Mouse (Mus musculus) right cerebral cortex, postnatal 36 days (tissue): Measurements from ENCODE around the gene Rgs6.

Experiments
- DNase-seq, 2 experiments: peaks; one replicate each; pipeline ENCODE4 v3.0.0; 2022; ENCODE audit warnings: low spot score in 2 of 2, mixed read lengths in 1 of 2

Gene Rgs6

DNA sequence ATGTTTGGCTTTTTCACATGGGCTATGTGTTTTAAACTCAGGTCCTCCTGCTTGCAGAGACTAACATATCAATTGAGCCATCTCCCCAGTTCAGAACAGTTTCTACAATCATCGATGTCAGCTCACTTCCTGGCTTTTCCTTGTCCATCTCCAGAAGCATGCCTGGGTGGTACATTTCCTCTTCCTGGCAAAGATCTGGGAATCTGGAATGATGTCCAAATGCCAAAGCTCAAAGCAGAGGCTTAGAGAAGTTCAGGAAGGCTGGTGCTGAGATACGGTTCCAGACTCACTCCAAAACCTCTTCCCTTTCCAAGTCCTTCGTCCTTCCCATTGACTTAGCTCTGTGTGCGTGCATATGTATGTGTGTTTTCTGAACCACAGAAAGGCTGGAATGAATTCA lies 59.8 kb downstream of the Rgs6 start:
- no peak for DNase-seq

DNA sequence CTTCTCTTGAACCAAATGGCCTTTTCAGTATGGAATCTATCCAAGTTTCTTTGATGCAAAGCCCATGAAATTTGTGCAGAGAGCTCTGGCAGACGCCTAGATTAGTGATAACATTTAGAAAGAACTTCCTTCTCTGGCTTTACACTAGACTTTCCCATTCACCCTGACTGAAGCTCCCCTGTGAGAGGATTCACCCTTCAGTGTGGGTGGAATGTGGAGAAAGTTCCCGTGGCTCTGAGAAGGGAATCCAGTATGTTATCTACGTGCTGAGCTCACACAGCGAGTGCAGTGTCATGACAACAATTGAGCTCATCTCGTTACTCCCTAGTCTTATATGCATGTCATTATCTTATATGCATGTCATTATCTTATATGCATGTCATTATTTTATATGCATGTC lies 61.9 kb downstream of the Rgs6 start:
- no peak for DNase-seq

DNA sequence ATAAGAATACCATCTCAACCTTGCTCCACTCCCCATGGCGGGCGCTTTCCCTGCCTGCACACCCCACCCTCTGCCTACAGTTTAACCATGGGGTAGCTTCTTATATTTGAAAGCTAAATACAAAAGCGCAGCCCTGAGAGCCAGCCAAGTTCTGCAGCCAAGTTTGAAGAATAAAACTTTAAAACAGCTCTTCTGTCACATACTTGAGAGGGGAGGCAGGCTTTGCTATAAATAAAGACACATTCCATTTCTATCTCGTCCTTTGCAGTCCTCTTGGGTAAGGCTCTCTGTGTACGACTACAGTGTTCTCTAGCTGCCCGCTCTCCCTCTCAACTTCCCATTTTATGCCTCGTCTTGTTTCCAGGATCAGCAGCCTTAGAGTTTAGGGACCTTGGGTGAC lies 76.5 kb downstream of the Rgs6 start:
- peak; percentile 48 to 68 for DNase-seq

DNA sequence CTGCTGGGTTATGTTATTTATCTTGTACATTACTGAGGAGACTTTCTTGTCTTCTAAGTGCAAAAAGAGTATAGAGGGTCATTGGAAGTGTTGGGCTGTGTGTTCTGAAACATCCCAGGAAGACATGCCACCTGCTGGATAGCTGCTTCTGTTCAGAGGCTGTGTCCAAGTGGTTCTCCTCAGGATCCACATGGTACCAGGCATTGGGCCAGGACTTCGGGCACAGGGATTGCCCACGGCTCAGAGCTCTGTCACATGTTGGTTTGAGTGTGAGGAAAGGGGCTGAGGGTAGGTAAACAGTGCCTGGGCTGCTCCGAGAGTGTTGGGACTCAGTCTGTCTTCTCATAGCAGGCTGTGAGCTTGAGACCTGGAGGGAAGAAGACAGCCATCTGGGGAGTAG lies 79.3 kb downstream of the Rgs6 start:
- peak in 1 of 2 experiments; percentile 14 for DNase-seq

GRCm38 (mm10) chr12:82670201-82670737 lies 82.2 kb downstream of the Rgs6 start:
- DNase-seq: no peak

DNA sequence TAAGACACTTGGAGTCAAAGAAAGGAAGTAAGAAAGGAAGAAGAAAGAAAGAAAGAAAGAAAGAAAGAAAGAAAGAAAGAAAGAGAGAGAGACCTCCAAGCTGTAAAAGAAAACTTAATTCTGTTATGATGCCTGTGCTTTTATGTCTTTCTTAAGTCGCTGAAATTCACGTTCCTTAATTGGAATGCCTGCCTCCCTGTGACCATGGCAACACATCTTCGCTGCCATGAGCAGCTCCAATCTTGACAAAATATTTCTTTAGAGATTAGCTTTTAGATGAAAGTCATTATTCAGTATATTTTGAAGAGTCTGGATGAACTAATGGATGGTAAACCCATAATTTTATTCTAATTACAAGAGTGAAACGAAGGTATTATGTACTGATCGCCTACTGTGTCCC lies 83.5 kb downstream of the Rgs6 start:
- DNase-seq: no peak

GRCm38 (mm10) chr12:82675137-82675536 lies 87.0 kb downstream of the Rgs6 start:
- no peak for DNase-seq

- no peak for DNase-seq
Measured at GRCm38 (mm10) chr12:82687015-82687414, 98.9 kb downstream of the Rgs6 start.

DNA sequence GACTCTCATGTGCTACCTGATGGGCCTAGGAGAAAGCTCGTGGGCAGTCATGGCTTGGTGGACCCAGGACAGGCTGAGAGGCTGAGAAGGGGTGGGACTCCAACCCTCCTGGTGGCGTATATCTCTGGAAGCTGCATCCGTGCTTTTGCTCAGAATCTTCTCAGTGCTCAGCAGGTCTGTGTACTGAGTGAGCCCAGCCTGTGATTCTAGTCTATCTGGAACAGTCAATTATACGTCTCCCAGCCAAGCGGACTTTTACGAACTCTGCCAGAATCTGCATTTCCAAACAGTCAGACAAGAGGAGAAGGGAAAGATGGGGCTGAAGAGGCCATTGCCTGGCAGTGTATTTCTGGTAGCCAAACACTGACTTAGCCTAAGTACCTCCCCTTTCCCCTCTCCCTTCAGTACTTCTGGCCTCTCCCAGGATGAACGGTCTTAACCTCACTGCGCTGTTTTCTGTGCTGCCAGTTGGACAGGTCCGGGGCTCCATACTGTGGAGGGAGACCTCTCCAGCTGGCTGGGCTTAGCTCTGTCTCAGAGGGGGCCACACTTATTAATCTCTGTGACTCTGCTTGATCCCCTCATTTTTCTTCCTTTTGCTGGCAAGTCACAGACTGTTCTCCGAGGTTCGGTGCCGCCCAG lies 110.9 kb downstream of the Rgs6 start:
- DNase-seq: no peak

DNA sequence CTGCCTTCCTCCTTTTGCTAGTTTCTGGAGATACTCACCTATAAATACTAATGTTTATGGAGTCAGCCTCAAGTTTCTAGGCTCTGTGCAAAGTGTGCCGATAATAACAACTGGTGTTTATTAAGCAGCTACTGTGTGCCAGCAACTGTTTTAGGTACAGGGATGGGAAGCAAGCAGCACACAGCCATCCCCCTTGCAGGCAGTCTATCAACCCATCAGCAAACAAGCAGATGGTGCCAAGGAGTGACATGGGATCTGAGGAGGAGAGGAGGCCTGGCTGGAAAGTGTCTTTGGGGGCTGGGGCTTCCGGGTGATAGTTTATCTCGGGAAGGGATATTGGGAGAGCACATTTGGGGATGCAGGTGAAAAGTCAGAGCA lies 111.4 kb downstream of the Rgs6 start:
- DNase-seq: no peak

DNA sequence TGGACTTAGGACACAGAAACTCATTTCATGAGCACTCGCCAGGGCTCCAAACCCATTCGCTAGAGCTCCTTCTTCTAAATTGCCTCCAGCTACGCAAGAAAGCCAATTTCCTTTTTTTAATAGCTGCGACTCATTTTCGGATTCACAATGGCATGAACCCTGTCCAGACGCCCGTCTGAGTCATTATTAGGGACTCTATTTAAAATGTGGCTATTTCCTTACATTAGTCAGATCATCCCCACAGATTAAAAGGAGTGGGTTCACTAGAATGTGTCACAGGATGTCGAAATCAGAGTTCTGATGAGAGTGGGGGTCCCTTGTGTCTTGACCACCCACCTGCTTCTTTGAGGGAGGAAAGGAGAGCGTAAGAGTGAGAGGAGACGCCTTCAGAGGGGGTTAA lies 112.1 kb downstream of the Rgs6 start:
- no peak for DNase-seq

DNA sequence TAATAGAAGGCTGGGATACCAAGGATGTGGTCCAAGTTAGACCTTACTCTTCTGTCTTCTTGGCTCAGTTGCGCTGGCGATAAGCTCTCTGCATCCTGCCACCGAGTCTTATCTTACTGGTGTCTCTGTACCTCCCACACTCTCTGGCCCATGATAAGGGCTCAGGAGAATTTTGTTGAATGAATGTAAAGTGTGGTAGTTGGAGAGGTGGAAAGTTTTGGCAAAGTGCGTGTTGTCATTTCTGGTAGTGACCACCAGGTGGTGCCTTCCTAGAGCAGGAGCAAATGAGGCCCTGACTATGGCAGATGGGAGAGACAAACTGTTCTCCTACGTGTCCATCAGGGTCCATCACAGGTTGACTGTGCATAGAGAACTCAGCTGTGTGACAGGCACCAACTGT lies 112.7 kb downstream of the Rgs6 start:
- peak in 1 of 2 experiments; percentile 18 for DNase-seq

GRCm38 (mm10) chr12:82701359-82701758 lies 113.3 kb downstream of the Rgs6 start:
- DNase-seq: no peak

GRCm38 (mm10) chr12:82710376-82710775 lies 122.3 kb downstream of the Rgs6 start:
- DNase-seq: no peak

GRCm38 (mm10) chr12:82714284-82714683 lies 126.2 kb downstream of the Rgs6 start:
- no peak for DNase-seq

GRCm38 (mm10) chr12:82723017-82723540 lies 135.0 kb downstream of the Rgs6 start:
- DNase-seq: no peak

DNA sequence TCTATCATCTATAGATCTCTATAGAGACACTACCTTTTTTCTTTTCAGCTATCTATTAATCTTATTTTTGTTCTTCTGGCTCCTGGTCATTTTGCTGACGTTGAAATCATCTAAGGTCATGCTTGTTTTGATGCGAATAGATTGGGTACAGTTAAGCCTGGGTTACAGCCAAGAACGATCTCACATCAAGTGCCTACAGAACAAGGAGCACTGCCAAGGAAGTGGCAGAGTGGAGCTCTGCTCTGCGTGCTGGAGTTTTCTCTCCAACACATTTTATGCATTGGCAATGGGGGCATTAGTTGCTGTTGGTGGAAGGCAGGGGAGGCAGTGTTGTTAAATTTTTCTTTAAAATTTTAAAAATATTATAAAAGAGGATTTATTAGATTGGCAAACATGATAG lies 138.2 kb downstream of the Rgs6 start:
- no peak for DNase-seq

GRCm38 (mm10) chr12:82731587-82731986 lies 143.5 kb downstream of the Rgs6 start:
- peak in 1 of 2 experiments; percentile 20 for DNase-seq

DNA sequence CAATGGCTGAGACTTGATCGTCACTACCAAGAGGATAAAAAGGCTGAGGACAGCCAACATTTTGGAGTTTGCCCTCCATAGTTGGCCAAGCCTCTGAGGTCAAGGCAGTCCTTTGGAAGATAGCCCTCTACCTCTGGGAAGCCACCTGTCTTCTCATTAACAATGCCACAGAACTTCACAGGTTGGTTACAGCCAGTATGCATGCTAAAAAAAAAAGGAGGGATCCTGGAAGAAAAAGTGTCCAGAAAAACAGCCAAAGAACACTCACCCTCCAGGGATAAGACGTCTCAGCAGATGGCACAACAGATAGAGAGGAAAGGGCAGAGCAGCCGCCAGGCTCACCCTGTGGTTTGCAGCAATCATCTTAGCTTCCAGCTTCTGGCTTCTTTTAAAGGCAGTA lies 154.9 kb downstream of the Rgs6 start:
- DNase-seq: no peak

- DNase-seq: no peak
Measured at GRCm38 (mm10) chr12:82744026-82744425, 155.9 kb downstream of the Rgs6 start.

DNA sequence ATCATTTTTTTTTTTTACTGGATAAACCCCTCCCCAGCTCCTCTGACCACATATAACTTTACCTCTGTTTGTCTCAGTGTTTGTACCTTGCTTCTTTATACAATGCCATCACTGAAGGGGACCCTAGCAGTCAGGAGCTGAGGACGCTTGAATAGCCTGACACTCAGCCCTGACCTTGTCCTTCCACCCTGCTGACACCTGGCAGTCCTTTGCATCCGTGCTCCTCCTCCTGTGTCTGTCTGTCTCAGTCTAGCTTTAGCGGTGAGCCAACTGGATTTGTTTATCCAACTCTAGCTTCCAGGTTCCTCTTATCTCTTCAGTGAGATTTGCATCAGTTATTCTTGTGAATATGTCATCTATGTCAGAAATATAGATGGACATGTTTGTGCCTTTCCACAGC lies 156.7 kb downstream of the Rgs6 start:
- no peak for DNase-seq

DNA sequence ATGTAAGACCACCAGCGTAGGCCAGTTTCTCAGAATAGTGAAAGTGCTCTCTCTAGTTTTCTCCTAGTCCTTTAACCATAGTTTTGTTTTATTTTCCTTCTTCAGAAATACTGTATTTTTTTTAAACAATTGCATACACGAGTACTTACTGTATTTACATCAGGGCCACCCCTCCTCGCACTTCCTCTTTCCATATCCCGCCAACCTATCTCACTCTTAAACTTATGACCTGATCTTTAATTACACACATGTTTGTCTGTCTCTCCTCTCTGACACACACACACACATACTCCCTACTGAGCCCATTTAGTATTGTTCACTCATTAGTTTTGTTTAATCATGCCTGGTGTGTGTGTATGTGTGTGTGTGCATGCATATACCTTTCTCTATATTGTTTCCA lies 159.0 kb downstream of the Rgs6 start:
- DNase-seq: no peak

DNA sequence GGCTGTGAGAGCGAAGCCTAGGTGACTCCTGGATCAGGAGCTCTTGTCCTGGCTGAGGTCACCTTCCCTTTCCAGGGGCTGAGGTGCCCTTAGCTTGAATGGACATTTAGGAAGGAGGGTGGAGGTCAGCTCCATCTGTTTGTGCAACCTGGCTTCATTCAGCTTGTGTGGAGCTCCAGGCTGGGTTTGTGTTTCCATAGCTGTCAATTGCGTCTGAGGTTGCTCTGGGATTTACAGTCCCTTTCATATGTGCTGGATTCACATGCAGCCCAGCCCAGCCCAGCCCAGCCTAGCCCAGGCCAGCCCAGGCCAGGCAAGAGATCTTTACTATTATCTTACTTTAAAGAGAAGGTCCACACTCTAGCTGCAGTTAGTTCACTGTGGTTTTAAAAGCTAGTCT lies 163.8 kb downstream of the Rgs6 start:
- no peak for DNase-seq

GRCm38 (mm10) chr12:82754501-82754900 lies 166.4 kb downstream of the Rgs6 start:
- DNase-seq: no peak
